Mouse (Mus musculus) stomach, postnatal 0 days (tissue): ENCODE results near the gene Abcb8.

Source experiments
- CTCF ChIP-seq: IDR thresholded peaks from 2 replicates; pipeline ENCODE4 v1.5.1; 2016; ENCODE audit warnings: antibody characterized with exemption, low read depth, mild to moderate bottlenecking, moderate library complexity
- EP300 ChIP-seq: optimal IDR thresholded peaks from 2 replicates; pipeline ENCODE3; 2016; ENCODE audit warnings: antibody characterized with exemption

GRCm38 (mm10) chr5:24348546-24348945 is 44.9 kb upstream of the Abcb8 start:
- no peak for TF ChIP-seq CTCF
- TF ChIP-seq EP300, result no peak
